Mouse (Mus musculus) forebrain, embryonic 15.5 days (tissue): ENCODE measurements around the gene Acp5. TPM values are rescaled to one million over a fixed set of nuclear protein-coding genes. Genes with fewer than 3 reads are reported as not detected.
A peak's percentile ranks its signal among the peaks of the same experiment; 100 is the strongest.

Source experiments
- ATAC-seq: fragments of 200-750 bp; cut with Nextera tagmentation; replicated peaks from 2 replicates; pipeline ENCODE4 v1.8.0; 2017; ENCODE audit warnings: mild to moderate bottlenecking, moderate TSS enrichment, moderate library complexity
- H3K27ac ChIP-seq: fragments of 300-500 bp; sonication (generic); replicated peaks from 2 replicates; pipeline ENCODE4 v1.5.1; 2015; ENCODE audit warnings: mild to moderate bottlenecking, inconsistent platforms
- H3K27me3 ChIP-seq: fragments of 300-500 bp; sonication (generic); 2 replicates; pipeline ENCODE4 v1.6.1; 2015; ENCODE audit warnings: inconsistent platforms
- H3K36me3 ChIP-seq: fragments of 300-500 bp; sonication (generic); 2 replicates; pipeline ENCODE4 v1.6.1; 2015; ENCODE audit warnings: mild to moderate bottlenecking, inconsistent platforms
- H3K4me1 ChIP-seq: fragments of 300-500 bp; sonication (generic); 2 replicates; pipeline ENCODE4 v1.6.1; 2015; ENCODE audit warnings: inconsistent platforms
- H3K4me2 ChIP-seq: fragments of 300-500 bp; sonication (generic); replicated peaks from 2 replicates; pipeline ENCODE4 v1.6.1; 2015; ENCODE audit warnings: mild to moderate bottlenecking, inconsistent platforms
- H3K4me3 ChIP-seq: fragments of 300-500 bp; sonication (generic); 2 replicates; pipeline ENCODE4 v1.5.1; 2015; ENCODE audit warnings: mild to moderate bottlenecking, inconsistent platforms
- H3K9ac ChIP-seq: fragments of 300-500 bp; sonication (generic); replicated peaks from 2 replicates; pipeline ENCODE4 v1.6.1; 2015; ENCODE audit warnings: mild to moderate bottlenecking, inconsistent platforms
- H3K9me3 ChIP-seq: fragments of 300-500 bp; sonication (generic); 2 replicates; pipeline ENCODE4 v1.6.1; 2016; ENCODE audit warnings: inconsistent platforms
- WGBS: fragments of 180-500 bp; shearing (Covaris S2); methylation state at CpG from one replicate; pipeline ENCODE4 v1.1.7; 2015; ENCODE audit warnings: mixed read lengths; 5-methylcytosine and 5-hydroxymethylcytosine counted together
- polyA plus RNA-seq: library from polyadenylated mRNA; unstranded; fragments of >200 nt; fragmentation: Nextera tagmentation; extraction: Ambion mirVana; gene quantifications from 2 replicates; pipeline ENCODE4 v1.2.1, GENCODE M21; 2015

Gene Acp5
- polyA plus RNA-seq, 1 experiment from 2014 or later = 0.17 TPM

DNA sequence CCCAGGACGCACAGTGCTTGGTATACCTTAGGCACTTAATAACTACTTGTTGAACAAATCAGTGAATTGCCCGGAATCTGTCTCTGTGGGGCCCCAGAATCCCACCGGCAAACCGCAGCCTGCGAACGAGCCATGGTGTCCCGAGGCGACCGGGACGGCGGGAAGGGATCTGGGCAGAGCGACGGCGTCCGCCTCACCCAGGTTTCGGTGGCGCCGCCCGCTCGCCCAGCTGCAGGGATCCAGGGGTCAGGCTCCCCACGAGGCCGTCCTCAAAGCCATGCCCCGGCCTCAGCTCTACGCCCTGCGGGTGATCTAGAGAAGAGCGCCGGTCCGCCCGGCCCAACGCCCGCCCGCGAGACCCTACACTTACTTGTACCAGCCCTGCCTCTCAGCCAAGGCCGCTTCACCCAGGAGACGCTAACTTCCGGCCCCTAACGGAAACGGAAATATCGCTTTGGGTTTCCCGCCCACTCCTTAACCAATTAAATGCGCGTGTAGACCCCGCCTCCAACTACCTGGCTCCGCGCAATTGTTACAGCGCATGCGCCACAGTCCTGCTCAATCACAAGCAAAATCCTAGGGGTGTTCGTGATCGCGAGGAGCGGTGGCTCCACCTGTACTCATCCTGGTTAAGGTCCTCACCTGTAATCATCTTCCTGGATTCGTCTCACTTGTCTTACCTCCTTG lies 18.6 kb downstream of the Acp5 start, which contains the start of gene Elof1:
Gene Elof1, minus strand, starts transcription at position 433 of the 687 bp plus-strand sequence.
- peak within 1 kb of the TSS; percentile 91 for H3K9ac ChIP-seq
- peak; percentile 97 for ATAC-seq
- peak within 1 kb of the TSS; percentile 77 for H3K27ac ChIP-seq
- 0 out of 2 replicates have a peak, but pooled peaks cover 3% of the 10 kb centered on the region for H3K27me3 ChIP-seq
- H3K4me1 ChIP-seq = peaks cover 18% of the 10 kb centered on the region
- H3K9me3 ChIP-seq = no peaks in the 10 kb centered on the region
- under 1% methylated on average over 51 of the region's 52 CpGs for whole genome bisulfite sequencing
- peaks cover 15% of the 10 kb centered on the region for H3K36me3 ChIP-seq
- H3K4me3 ChIP-seq = peak within 1 kb of the TSS; percentile 96
- H3K4me2 ChIP-seq = peak within 1 kb of the TSS; percentile 87

DNA sequence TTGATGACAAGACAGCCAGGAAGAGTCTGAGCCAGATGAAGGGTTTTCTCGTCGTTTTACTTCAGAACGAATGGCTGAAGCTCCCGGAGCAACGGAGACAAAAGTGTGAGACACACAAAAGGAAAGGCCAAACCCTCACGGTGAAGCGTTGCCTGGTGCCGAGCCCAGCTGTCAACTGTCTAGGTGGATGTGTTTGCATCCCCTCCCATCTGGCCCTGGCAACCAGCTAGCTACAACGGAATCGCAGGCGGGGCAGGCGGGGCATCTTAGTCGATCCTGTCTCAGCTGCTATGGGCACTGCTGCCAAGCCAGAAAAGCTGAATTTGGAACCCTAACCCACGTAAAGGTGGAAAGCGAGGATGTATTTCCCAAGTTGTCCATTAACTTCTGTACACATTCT lies 19.4 kb downstream of the Acp5 start:
- no peaks in the 10 kb centered on the region for H3K9me3 ChIP-seq
- peak overlapping the region; percentile 96 for H3K4me3 ChIP-seq
- peak overlapping the region; percentile 87 for H3K4me2 ChIP-seq
- H3K9ac ChIP-seq = peak overlapping the region; percentile 91
- ATAC-seq = no peak
- 0 out of 2 replicates have a peak, but pooled peaks cover 2% of the 10 kb centered on the region for H3K27me3 ChIP-seq
- WGBS = 23% methylated on average over 15 of the region's 15 CpGs
- H3K27ac ChIP-seq = 0 out of 2 replicates have a peak overlapping the region, but pooled peaks have one; percentile 28
- peaks cover 18% of the 10 kb centered on the region for H3K4me1 ChIP-seq
- H3K36me3 ChIP-seq = peaks cover 22% of the 10 kb centered on the region

DNA sequence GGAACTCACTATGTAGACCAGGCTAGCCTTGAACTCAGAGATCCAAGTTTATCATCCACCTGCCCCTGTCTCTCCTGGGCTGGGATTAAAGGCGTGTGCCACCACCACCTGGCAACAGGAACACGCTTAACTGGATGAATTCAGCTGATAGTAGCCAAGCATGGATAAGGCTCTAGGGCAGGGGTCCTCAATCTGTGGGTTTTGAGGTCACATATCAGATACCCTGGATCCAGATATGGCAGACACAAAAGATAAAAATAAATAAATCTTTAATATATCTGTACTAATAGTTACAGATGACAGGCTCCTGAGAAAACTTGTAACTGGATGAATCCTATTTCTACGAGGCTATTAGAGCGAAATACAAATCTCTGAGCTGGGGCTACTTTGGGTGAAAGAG lies 19.9 kb downstream of the Acp5 start:
- 94% methylated on average over 4 of the region's 4 CpGs for WGBS
- Histone ChIP-seq H3K9me3 (no peaks in the 10 kb centered on the region), H3K27ac (0 out of 2 replicates have a peak overlapping the region, but pooled peaks have one; percentile 28), H3K4me2 (peak overlapping the region; percentile 87), H3K4me3 (peak overlapping the region; percentile 96), H3K9ac (peak overlapping the region; percentile 91), H3K36me3 (peaks cover 25% of the 10 kb centered on the region), H3K4me1 (peaks cover 18% of the 10 kb centered on the region), H3K27me3 (no peaks in the 10 kb centered on the region)
- no peak for ATAC-seq

DNA sequence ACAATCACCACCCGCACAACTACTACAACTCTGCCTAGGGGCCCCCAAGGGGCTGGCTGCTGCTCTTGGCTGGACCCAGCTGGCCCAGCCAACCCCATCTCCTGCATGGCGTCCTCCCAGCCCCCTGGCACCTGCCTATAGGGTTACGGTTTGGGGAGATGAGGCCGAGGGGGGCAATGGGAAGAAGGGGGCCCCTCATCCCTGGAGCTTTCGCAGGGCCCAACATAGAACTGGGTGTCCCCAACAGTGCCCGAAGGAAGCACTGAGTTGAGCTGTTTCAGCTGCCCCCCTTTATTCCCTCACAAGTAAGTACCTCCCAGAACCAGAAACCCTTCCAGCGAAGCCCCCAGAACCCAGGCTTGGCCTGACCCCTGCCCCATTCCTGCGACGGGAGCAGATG lies 27.3 kb downstream of the Acp5 start:
- Histone ChIP-seq H3K27me3 (no peaks in the 10 kb centered on the region), H3K36me3 (peaks cover 31% of the 10 kb centered on the region), H3K27ac (no peak overlapping the region), H3K4me1 (no peaks in the 10 kb centered on the region), H3K9me3 (no peaks in the 10 kb centered on the region), H3K9ac (no peak overlapping the region), H3K4me3 (no peak overlapping the region), H3K4me2 (no peak overlapping the region)
- no peak for ATAC-seq
- 81% methylated on average over 9 of the region's 9 CpGs for WGBS

DNA sequence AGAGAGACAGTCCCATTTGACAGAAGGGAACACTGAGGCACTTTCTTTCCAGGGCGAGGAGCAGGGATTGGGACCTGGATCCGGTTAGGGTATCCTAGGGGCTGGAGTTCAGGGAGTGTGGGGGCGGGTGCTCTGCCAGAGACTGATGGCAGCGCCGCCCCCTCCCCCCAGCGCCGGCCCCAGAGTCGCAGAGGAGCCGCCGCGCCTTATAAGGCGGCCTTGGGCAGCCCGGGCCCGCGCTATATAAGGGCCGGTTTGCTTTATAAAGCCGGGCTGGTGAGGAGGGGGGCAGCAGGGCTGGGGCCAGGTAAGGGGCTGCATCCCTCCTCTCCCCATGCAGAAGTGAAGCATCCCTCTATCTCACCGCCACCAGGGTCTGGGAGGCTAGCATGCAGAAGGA lies 35.6 kb downstream of the Acp5 start:
- H3K27me3 ChIP-seq = peaks cover 24% of the 10 kb centered on the region
- no peak overlapping the region for H3K4me2 ChIP-seq
- no peak overlapping the region for H3K9ac ChIP-seq
- H3K9me3 ChIP-seq = no peaks in the 10 kb centered on the region
- no peaks in the 10 kb centered on the region for H3K36me3 ChIP-seq
- no peak overlapping the region for H3K27ac ChIP-seq
- no peak for ATAC-seq
- no peak overlapping the region for H3K4me3 ChIP-seq
- 0 out of 2 replicates have a peak, but pooled peaks cover 6% of the 10 kb centered on the region for H3K4me1 ChIP-seq
- WGBS = 5% methylated on average over 18 of the region's 18 CpGs

- WGBS = 6% methylated on average over 14 of the region's 14 CpGs
- Histone ChIP-seq H3K4me2 (no peak within 1 kb of the TSS), H3K36me3 (no peaks in the 10 kb centered on the region), H3K9ac (no peak within 1 kb of the TSS), H3K4me3 (no peak within 1 kb of the TSS), H3K9me3 (no peaks in the 10 kb centered on the region), H3K27me3 (peaks cover 24% of the 10 kb centered on the region), H3K27ac (no peak within 1 kb of the TSS), H3K4me1 (0 out of 2 replicates have a peak, but pooled peaks cover 6% of the 10 kb centered on the region)
- no peak for ATAC-seq
Measured at GRCm38 (mm10) chr9:22098993-22099696, 36.4 kb downstream of the Acp5 start, which contains the start of gene Cnn1. Cnn1 (plus strand) TSS chr9:22099216.

- no peak overlapping the region for H3K27ac ChIP-seq
- peak overlapping the region; percentile 38 for H3K4me3 ChIP-seq
- H3K27me3 ChIP-seq = peaks cover 22% of the 10 kb centered on the region
- H3K36me3 ChIP-seq = no peaks in the 10 kb centered on the region
- WGBS = 3% methylated on average over 24 of the region's 24 CpGs
- ATAC-seq = peak; percentile 51; the same call in 1 of the 2 replicates
- H3K9ac ChIP-seq = peak overlapping the region; percentile 49
- H3K9me3 ChIP-seq = no peaks in the 10 kb centered on the region
- H3K4me2 ChIP-seq = peak overlapping the region; percentile 66
- H3K4me1 ChIP-seq = 0 out of 2 replicates have a peak, but pooled peaks cover 6% of the 10 kb centered on the region
Measured at GRCm38 (mm10) chr9:22095854-22096307, 39.6 kb downstream of the Acp5 start.

GRCm38 (mm10) chr9:22092746-22093145 lies 42.8 kb downstream of the Acp5 start:
- Histone ChIP-seq H3K9me3 (no peaks in the 10 kb centered on the region), H3K4me1 (0 out of 2 replicates have a peak, but pooled peaks cover 6% of the 10 kb centered on the region), H3K4me2 (no peak overlapping the region), H3K27me3 (no peaks in the 10 kb centered on the region), H3K36me3 (no peaks in the 10 kb centered on the region), H3K4me3 (no peak overlapping the region), H3K27ac (no peak overlapping the region), H3K9ac (no peak overlapping the region)
- ATAC-seq = no peak
- WGBS = 91% methylated on average over 6 of the region's 6 CpGs

DNA sequence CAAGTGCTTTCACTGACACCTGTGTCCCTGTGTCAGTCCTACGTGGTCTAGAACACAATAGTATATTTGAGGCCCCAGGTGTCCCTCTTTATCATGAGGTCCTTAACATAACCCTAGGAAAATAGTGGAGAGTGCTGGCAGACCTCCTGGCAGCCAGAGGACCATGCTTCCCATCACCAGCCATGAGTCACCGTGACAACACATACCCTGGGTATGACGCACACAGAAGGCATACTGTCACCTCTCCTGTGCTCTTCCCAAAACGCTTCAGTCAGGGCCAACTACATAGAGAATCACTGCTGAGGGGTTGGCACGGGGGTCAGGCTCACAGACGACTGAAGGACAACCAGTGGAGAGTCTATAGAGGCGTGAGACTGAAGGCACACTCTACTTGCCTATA lies 45.5 kb downstream of the Acp5 start:
- Histone ChIP-seq H3K36me3 (no peaks in the 10 kb centered on the region), H3K9me3 (no peaks in the 10 kb centered on the region), H3K9ac (no peak overlapping the region), H3K4me1 (peaks cover 7% of the 10 kb centered on the region), H3K4me2 (no peak overlapping the region), H3K4me3 (no peak overlapping the region), H3K27me3 (no peaks in the 10 kb centered on the region), H3K27ac (no peak overlapping the region)
- no peak for ATAC-seq
- WGBS = 80% methylated on average over 7 of the region's 7 CpGs

GRCm38 (mm10) chr9:22089281-22089680 lies 46.2 kb downstream of the Acp5 start:
- H3K4me3 ChIP-seq = no peak overlapping the region
- ATAC-seq = no peak
- H3K27ac ChIP-seq = no peak overlapping the region
- no peaks in the 10 kb centered on the region for H3K27me3 ChIP-seq
- no peak overlapping the region for H3K9ac ChIP-seq
- over 99% methylated on average over 7 of the region's 7 CpGs for WGBS
- peaks cover 13% of the 10 kb centered on the region for H3K4me1 ChIP-seq
- no peak overlapping the region for H3K4me2 ChIP-seq
- no peaks in the 10 kb centered on the region for H3K9me3 ChIP-seq
- H3K36me3 ChIP-seq = no peaks in the 10 kb centered on the region

DNA sequence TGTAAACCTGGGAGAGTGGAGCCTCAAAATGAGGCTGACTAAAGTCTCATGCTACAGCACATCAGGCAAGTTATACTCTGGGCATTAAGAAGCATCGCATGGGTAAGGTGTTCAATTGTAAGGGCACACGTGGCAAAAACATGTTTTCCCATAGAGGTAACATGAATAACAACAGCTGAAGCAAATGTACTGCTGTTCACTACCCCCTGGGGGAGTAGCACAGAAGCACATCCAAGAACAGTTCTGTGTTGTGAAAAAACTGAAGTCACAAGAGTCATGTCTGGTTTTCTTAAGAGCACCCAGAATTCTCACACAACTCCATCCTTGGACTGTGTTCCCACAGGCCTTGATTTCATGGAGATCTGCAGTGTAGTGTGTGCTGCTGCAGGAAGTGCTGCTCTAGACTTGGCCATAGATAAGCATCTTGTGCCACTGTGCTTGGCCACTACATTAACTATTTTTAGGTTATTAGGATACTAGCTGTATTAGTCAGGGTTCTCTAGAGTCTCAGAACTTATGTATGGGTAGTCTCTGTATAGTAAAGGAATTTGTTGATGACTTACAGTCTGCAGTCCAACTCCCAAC lies 48.4 kb downstream of the Acp5 start:
- no peak overlapping the region for H3K27ac ChIP-seq
- no peak overlapping the region for H3K4me2 ChIP-seq
- H3K9ac ChIP-seq = no peak overlapping the region
- H3K27me3 ChIP-seq = no peaks in the 10 kb centered on the region
- no peaks in the 10 kb centered on the region for H3K36me3 ChIP-seq
- H3K4me3 ChIP-seq = no peak overlapping the region
- ATAC-seq = no peak
- WGBS = 79% methylated on average over 2 of the region's 2 CpGs
- peaks cover 18% of the 10 kb centered on the region for H3K4me1 ChIP-seq
- H3K9me3 ChIP-seq = no peaks in the 10 kb centered on the region

DNA sequence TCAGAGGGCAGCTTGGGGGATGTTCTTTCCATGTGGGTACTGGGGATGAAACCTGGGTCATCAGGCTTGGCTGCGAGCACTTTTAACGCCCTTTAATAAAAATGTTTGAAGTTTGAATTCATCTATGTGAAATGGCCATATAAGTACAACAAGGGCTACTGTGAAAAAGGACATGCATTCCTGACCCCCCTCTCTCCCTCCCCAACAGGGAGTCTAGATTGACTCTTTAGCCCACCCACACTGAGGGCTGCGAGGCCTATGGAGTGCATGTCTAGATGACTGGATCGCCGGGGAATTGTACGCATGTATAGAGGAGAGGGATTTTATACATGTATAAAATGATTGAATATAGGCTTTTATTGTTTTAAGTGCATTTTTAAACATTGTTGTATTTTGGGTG lies 49.5 kb downstream of the Acp5 start:
- H3K4me3 ChIP-seq = peak overlapping the region; percentile 73
- H3K27me3 ChIP-seq = no peaks in the 10 kb centered on the region
- peaks cover 18% of the 10 kb centered on the region for H3K4me1 ChIP-seq
- peak overlapping the region; percentile 64 for H3K4me2 ChIP-seq
- H3K9me3 ChIP-seq = no peaks in the 10 kb centered on the region
- H3K27ac ChIP-seq = peak overlapping the region; percentile 78; the same call in 1 of the 2 replicates
- H3K36me3 ChIP-seq = no peaks in the 10 kb centered on the region
- ATAC-seq = no peak
- WGBS = 86% methylated on average over 6 of the region's 6 CpGs
- peak overlapping the region; percentile 68 for H3K9ac ChIP-seq
